Mouse (Mus musculus) R1 (cell line): ENCODE measurements around the gene Chit1.

Experiments used
- DNase-seq: peaks from one replicate; pipeline ENCODE4 v3.0.0-alpha.2; 2018; ENCODE audit warnings: low read depth, low spot score

Chit1 gene

DNA sequence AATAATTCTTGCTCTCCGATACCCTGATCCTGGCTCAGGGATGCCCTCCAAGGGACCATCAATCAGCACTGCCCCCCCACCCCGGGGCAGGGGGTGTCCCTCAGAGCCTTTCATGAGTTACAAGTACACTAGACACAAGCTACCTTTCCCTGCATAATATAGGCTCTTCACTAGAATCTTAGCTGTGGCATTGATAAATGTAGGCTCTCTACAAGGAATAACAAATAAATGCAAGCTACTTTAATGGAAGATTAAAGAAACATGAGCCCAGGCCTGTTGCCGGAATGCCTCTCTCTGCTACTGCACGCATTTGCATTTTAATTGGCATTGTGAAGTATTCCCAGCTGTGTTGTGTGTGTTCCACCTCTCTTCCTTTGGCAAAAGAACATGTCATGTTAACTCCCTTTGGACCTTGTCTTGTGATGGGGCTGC lies 31.3 kb downstream of the Chit1 start:
- no peak for DNase-seq

DNA sequence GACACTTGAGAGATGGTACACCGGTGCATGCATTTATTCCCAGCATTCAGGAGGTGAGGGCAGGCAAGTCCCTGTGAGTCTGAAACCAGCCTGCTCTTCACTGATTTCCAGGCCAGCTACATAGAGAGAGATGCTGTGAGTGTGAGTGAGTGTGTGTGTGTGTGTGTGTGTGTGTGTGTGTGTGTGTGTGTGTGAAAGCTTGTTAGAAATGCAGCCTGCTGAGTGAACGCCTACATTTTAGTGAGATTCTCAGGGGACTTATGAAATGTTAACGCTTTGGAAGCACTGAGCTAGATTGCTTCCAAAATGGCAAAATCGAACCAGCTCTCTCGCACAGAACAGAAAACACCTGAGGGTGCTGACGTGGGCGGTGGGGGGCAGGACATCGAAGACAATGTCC lies 35.0 kb downstream of the Chit1 start:
- no peak for DNase-seq

DNA sequence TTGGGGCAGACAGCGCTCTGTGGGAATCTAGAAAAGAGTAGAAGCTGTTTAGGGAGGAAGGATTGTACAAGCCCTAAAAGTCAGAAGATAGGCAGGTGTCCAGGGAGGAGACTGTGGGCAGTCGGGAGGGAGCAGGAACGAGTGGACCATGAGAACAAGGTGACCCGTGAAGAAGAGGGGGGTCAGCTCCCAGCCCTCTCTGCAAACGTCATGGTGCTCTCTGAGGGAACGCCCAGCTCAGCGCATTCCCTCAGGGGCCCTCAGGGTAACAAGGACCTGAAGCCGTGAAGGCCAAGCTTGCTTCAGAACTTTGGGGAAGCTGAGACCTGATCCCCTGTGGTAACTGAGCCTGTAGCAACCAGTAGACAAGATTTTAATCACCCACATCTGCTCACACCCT lies 39.0 kb downstream of the Chit1 start:
- no peak for DNase-seq

DNA sequence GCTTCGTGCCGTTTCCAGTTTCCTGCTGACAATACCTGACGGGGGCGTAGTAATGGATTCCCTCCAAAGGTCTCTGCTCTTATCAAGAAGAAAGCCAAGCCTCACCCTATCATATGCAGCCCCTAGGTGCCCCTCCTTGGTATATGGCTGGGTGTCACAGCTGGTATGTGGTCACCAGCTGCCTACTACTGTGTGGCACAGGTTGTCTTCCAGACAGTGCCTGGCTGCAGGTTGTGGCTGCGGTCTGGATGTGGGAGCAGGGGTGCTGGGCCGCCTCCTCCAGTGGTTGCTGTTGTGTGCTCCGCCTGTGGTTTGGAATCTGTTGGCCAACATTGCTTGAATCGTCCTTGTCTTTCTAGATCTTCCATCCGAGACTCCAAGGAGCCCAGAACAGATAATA lies 39.7 kb downstream of the Chit1 start:
- DNase-seq: no peak

DNA sequence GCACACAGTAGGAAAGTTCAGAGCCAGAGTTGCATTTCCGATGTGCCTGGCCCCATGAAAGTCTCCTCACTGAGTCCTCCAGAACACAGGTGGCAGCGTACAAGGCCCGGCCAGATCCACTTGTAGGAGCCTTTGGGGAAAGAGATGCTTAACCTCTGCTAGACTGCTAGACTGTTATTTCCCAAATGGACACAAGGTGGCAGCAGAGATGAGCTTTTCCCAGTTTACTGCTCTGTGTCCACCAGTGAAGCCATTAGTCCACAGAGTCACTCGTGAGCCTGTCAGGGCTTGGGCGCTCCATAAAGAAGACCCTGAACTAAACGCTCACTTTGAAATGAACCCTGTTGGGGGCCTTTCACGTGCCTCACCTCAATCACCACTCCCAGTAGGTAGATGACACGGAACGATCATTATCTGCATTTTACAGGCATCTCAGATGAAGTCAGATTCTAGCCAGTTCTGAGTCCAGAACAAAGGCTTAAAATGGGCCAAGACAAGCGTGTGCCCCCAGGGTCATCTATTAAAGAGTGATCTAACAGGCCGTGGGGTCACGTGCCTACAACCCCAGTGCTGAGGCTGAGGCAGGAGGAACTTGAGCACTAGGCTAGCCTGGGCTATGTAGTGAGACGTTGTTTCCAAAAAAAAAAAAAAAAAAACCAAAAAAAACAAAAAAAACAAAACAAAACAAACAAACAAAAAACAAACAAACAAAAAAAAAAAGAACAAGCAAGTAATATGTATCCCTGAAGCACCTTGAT lies 40.8 kb downstream of the Chit1 start:
- peak; percentile 90 for DNase-seq

DNA sequence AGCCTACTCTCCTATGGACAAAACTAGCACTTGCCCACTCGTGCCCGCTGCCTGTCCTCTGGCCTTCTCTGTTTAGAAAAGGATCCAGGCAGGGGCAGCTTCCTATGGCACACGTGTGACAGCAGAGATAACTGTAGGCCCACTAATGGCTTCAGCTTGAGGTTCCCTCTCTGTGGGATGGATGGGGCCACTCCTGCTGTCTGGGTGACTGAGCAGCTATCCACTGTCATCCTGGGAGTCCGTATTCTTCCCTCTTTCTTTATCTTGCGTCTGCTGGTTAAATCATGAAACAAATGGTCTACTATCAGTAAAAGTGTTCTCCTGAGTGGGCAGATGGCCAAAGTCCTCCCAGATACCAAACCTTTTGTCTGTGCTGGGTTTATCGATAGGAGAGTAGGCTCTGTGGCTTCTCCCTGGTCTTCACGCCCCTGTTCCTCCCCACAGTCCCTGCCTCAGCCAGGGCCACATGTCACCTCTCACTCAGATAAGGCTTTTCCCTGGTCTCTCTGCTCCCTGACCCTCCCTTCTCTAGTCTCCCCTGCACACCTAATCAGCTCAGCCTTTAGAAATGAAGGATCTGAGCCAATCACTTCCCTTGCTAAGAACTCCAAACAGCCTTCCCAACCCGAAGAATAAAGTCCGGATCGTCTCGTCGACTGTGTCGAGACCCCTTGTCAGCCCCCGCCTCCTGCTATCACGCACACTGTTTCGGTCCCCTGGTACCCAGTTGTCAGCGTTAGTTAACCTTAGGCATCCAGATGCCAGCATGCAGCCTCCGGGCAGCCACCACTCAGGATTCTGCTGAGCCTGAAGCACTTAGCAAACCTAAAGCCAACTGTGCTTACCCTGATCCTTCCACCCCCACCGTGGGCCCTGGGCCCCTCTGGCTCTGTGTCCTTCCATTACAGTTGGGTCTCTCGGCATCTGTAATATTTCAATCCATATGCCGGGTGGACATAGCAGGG lies 41.9 kb downstream of the Chit1 start:
- no peak for DNase-seq

DNA sequence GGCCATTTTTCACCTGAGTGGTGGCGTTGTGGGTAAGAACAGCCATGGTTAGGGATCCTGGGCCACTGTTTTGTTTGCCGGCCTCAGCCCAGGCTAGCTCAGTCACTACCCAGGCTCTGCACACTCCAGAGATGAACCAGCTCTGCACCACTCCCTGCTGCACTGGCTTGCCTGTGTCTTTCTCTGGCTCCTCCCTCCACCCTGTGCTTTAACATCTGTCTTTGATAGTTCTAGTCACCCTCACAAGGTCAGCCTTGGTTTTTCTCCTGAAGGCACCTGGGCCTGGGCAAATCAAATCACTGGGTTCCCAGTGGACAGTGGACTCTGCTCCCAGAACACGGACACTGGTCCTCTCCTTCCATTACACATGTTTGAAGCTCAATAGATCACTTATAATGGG lies 43.1 kb downstream of the Chit1 start:
- peak; percentile 39 for DNase-seq

DNA sequence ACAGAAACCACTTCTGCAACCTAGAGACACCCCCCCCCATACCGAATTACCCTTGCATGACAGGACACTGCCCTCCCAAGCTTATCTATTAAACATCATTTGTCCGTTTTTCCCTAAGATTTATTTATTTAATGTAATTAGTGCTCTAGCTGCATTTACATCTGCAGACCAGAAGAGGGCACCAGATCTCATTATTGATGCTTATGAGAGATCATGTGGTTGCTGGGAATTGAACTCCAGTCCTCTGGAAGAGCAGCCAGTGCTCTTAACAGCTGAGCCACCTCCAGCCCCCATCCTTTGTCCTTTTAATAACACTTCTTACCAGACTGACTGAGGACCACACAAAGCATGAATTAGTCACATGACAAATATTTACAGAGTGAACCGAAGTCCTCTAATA lies 43.6 kb downstream of the Chit1 start:
- peak; percentile 65 for DNase-seq

DNA sequence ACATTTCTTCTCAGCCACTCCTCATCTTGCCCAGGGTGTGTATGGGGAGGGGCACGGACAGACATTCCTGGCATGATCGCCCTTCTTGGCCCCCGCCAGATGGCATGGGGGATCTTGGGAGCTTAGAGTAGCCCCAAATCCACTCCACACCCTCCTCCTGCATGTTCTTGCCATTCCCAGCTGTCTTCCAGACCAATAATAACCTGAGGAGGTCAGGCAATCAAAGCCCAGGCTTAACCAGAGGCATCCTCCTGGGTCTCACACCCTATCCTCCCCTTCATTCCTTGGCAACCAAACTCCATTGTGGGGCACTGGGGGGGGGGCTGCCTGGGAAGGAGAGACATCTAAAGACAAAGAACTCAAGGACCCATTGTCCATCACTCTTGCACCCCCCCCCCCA lies 49.4 kb downstream of the Chit1 start:
- peak; percentile 21 for DNase-seq

DNA sequence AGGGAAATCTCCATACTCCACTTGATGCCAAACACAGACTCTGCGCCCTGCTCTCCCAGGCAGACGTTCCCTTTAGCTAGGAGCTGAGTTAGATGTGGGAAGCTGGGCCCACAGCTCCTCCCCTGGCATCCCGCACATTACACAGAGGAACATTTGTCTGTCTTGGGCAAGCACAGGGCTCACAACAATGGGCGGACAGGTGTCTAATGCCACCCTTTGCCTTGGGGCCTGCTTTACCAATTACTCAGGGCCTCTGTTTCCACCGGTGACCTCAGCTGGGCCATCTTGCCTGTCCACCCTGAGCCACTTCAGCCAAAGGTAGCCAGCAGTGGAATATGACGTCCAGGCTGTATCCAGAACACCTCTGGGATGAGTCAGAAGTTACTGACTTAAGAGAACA lies 50.4 kb downstream of the Chit1 start:
- no peak for DNase-seq

DNA sequence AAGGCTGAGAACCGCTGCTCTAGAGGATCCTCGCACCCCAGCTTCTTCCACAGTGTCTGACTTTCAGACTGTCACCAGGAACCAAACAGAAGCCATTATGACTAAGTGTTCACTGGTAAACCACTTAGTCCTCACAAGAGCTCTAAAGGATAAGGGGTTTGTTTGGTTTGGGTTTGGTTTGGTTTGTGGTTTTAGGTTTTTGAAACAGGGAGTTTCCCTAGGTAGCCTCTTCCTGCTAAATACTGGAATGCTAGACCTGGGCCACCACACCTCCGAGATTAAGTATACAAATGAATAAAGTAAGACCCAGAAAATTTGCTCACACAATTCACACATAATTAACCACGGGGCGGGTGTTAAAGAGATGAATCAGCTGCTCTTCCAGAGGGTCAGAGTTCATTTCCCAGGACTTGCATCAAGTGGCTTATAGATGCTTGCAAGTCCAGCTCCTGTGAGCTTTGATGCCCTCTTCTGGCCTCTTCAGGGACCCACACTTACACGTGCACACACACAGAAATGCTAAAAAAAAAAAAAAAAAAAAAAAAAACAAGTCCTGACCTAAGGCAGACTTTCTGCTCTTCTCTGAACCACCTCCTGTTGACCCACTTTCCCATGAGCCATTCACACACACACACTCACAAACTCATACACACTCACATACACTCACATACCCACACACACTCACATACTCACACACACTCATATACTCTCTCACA lies 51.6 kb downstream of the Chit1 start:
- DNase-seq: no peak

DNA sequence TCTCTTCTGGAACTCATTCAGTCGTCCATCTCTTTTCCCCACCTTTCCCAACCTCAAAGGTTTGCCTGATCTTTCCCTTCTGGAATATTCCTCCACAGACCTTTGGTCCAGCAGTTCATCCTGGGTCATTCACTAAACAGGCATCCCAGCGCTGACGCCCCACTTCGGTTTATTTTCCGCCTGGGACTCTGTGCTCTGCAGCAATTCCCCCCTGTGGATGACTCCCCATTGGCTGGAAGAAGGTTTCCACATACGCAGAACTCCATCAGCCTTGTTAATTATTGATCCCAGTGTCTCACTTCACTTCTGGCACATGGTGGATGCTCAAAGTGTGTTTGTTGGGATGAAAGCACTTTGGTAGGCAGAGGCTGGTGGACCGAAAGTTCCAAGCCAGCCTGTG lies 52.4 kb downstream of the Chit1 start:
- no peak for DNase-seq

DNA sequence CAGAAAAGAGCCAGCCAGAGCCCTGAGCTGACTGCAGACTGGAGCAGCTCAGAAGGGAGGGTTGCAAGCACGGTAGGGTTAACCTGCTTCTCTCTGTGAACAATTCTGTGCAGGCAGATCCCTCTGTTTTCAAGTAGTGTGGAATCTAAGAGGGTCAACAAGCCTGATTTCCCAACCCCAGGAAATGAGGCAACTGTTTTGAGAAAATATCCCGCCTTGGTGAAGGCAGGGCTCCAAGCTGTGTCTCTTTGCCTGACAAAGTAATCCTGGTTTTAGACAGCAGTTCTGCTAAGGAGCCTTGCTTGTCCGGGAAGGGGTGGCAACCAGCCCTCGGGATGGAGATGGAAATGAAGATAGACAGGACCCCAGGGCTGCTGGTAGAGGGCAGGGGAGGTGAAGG lies 53.4 kb downstream of the Chit1 start:
- no peak for DNase-seq

DNA sequence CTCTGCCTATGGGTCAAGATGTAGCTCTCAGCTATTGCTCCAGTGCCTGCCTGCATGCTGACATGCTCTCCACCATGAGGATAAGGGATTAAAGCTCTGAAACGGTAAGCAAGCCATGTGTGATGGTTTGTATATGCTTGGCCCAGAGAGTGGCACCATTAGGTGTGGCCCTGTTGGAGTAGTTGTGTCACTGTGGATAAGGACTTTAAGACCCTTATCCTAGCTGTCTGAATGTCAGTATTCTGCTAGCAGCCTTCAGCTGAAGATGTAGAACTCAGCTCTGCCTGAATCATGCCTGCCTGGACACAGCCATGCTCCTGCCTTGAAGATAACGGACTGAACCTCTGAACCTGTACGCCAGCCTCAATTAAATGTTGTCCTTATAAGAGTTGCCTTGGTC lies 55.5 kb downstream of the Chit1 start:
- DNase-seq: no peak

DNA sequence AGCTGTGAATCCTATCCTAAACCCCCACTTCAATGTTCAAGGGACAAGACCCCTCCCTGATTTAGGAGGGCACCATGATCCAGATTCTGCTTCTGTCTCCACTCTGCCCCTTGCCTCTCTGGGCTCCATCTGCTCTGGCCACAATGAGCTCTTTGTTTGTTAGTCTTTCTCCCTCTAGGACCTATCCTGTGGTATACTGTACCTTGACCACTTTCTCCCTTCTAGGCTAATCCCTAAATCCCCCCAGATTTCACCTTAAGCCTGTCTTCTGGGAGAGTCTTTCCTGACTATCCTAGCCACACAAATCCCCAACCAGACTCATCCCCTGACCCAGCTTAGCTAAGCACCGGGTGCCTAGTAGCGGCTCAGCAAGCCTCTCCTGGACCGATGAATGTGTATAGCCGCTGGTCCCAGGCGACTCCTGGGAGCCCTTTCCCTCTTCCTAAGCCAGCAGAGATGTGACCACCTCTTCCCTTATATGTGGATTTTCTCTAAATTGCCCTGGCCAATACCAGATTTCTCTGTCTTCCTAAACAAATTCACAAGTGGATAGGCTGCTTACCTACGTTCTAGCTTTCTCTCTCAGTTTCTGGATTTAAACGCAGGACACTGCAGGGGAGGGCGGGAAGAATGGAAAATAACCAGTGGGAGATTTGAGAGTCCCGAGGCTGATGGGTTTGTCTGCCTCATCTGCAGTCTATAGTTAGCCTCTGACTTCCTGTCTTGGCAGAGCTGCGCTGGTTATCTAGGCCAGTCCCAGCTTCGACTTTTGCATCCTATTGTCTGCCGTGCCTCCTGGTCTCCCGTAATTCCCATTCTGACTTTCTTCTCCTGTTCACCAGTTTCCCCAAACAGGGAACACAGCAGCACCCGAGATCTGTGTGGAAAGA lies 56.6 kb downstream of the Chit1 start:
- DNase-seq: no peak

DNA sequence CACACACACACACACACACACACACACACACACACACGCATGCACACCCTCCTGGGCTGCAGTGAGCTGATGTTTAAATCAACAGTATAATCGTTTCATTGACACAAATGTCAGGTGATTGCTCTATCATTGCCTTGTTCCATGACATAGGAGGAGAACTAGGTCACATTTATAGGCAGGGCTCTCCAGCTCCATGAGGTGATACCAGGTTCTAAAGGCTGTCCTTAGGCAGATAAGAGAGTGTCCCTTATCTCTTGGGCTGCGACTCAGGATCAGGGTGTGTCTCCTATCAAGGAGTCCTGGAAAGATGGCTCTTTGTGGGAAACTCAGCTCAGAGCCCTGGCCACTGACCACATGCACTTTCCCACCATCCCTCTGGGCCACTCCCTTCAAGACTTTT lies 57.5 kb downstream of the Chit1 start:
- DNase-seq: no peak

DNA sequence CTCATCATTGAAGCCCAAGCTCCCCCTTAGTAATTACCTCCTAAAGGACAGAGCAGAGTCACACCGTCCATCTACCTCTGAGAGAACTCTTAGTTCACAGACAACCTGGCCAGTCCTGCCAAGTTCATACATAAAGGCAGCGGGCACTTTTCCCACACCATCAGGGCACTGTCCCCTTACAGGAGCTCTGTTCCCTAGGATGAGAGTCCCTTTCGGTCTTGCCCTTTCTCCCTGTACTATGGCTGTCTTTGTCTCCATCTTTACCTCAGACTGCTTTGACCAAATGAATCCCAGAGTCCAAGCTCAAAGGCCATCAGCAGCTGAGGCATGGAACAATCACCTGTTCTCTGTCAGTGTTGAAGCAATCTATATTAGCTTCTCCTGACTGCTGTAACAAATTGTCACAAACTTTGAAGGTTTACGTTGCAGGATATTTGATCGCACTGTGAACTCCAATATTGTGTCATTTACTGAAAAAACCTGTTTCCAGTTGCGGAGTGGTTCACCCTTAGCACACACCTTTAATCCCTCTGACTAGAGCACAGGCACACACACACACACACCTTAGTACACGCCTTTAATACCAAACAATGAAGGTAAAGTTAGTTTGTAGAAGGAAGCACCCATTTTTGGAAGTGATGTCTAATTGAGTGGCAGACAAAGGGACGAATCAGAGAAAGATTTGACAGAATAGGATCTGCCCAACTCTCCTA lies 58.1 kb downstream of the Chit1 start:
- no peak for DNase-seq

DNA sequence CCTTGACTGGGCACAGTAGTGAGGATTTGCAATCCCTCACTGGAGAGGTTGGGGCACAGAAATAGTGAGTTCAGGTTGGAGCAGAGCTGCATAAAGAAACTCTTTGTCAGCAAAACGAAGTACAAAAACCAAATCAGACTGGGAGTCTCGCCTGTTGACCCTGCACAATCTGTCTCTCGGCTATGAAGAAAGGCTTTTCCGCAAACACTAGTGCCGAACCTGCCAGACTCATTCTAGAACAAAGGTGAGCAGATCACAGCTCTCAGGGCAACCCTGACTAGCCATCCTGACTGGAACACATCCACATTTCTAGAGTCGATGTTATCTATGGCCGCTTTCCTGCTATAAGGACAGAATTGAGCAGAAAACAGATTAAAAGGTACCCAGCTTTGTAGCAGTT lies 62.0 kb downstream of the Chit1 start:
- no peak for DNase-seq

DNA sequence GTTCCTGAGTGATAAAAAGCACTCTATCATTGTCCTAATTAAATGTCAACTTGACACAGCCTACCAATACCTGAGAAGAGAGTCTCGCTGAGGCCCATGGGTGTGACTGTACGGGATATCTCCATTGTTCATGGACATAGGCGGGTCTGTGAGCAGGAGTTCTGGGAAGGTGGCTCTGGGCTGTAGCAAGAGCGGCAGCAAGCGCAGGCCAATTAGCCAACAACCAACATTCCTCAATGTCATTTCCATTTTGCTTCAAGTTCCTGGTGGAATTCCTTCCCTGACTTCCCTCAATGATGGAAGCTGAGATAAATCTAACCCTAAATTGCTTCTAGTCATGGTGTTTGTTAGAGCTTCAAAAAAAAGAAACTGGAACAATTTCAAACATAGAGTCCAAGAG lies 66.9 kb downstream of the Chit1 start:
- DNase-seq: peak; percentile 59

DNA sequence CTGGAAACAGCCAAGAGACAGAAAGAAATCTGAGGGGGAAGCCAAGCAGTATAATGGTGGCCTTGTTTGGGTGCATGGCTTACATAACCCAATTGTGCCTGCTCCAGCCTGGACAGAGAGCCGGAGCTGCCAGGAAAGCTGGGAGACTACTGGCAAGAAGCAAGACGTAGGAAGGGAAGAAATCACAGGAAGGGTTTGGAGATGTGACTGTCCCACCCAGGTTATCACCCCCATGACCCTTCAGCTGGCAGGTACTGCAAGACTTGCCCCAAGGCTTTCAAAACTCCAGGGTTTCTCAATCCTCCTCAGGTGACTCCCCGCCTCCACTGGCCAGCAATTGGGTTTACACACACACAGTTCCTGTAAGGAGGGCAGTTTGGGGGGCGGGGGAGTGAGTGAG lies 71.0 kb downstream of the Chit1 start, which contains the start of gene Chil1:
Gene Chil1, plus strand, starts transcription at position 152 of the 400 bp plus-strand sequence.
- DNase-seq: no peak
